Mouse (Mus musculus): Measurements from ENCODE around the gene Bin2. TPM values are rescaled to one million over a fixed set of nuclear protein-coding genes. Genes with fewer than 3 reads are reported as not detected.
A peak's percentile ranks its signal among the peaks of the same experiment; 100 is the strongest.
"Not testable (repeated sequence)": the region's sequence is repeated elsewhere in the genome, so short reads cannot be mapped to it uniquely, and the experiment has no call there.

The Bin2 gene
- polyA plus RNA-seq, 1 experiment from 2014 or later, result 3.2 TPM

GRCm38 (mm10) chr15:100614218-100614995 lies 54.9 kb downstream of the Bin2 start:
- H3K9ac ChIP-seq, result peak overlapping the region; percentile 56
- ATAC-seq (replicated peaks; ENCODE audit: low FRiP score), result peak; percentile 55; the same call in 1 of the 2 replicates
- WGBS, result 9% methylated on average over 43 of the region's 43 CpGs
- H3K27me3 ChIP-seq, result no peaks in the 10 kb centered on the region
- peak overlapping the region; percentile 98 for H3K4me3 ChIP-seq (replicated peaks)
- H3K4me2 ChIP-seq, result peak overlapping the region; percentile 90
- H3K9me3 ChIP-seq (replicated peaks), result no peaks in the 10 kb centered on the region
- peak overlapping the region; percentile 99 for H3K27ac ChIP-seq
- peaks cover 26% of the 10 kb centered on the region for H3K36me3 ChIP-seq
- H3K4me1 ChIP-seq, result peaks cover 29% of the 10 kb centered on the region

GRCm38 (mm10) chr15:100613584-100613983 lies 55.8 kb downstream of the Bin2 start:
- H3K9ac ChIP-seq, result no peak overlapping the region
- H3K4me1 ChIP-seq, result peaks cover 29% of the 10 kb centered on the region
- peaks cover 18% of the 10 kb centered on the region for H3K36me3 ChIP-seq
- WGBS, result 9% methylated on average over 16 of the region's 16 CpGs
- ATAC-seq (replicated peaks; ENCODE audit: low FRiP score), result no peak
- H3K4me2 ChIP-seq, result peak overlapping the region; percentile 47
- no peaks in the 10 kb centered on the region for H3K27me3 ChIP-seq
- H3K4me3 ChIP-seq (replicated peaks), result 0 out of 2 replicates have a peak overlapping the region, but pooled peaks have one; percentile 9
- H3K9me3 ChIP-seq (replicated peaks), result no peaks in the 10 kb centered on the region
- no peak overlapping the region for H3K27ac ChIP-seq

- no peak for ATAC-seq (replicated peaks; ENCODE audit: low FRiP score)
- Histone ChIP-seq H3K9me3 (replicated peaks) (no peaks in the 10 kb centered on the region), H3K36me3 (peaks cover 6% of the 10 kb centered on the region; the same call in 1 of the 2 replicates), H3K27me3 (no peaks in the 10 kb centered on the region), H3K27ac (no peak overlapping the region), H3K9ac (no peak overlapping the region), H3K4me2 (no peak overlapping the region), H3K4me3 (replicated peaks) (no peak overlapping the region), H3K4me1 (peaks cover 27% of the 10 kb centered on the region)
- WGBS, result 70% methylated on average over 2 of the region's 2 CpGs
Measured at GRCm38 (mm10) chr15:100612432-100612831, 56.9 kb downstream of the Bin2 start.

- no peaks in the 10 kb centered on the region for H3K9me3 ChIP-seq (replicated peaks)
- no peak overlapping the region for H3K4me2 ChIP-seq
- no peak overlapping the region for H3K27ac ChIP-seq
- WGBS, result 61% methylated on average over 7 of the region's 7 CpGs
- no peaks in the 10 kb centered on the region for H3K27me3 ChIP-seq
- H3K4me3 ChIP-seq (replicated peaks), result no peak overlapping the region
- peaks cover 25% of the 10 kb centered on the region for H3K4me1 ChIP-seq
- H3K9ac ChIP-seq, result no peak overlapping the region
- peaks cover 2% of the 10 kb centered on the region; the same call in 1 of the 2 replicates for H3K36me3 ChIP-seq
- no peak for ATAC-seq (replicated peaks; ENCODE audit: low FRiP score)
Measured at GRCm38 (mm10) chr15:100611951-100612350, 57.4 kb downstream of the Bin2 start.

GRCm38 (mm10) chr15:100606677-100607076 lies 62.7 kb downstream of the Bin2 start:
- not testable (repeated sequence) for H3K9me3 ChIP-seq (replicated peaks); H3K36me3 ChIP-seq; ATAC-seq (replicated peaks; ENCODE audit: low FRiP score); H3K4me3 ChIP-seq (replicated peaks); H3K4me2 ChIP-seq; H3K9ac ChIP-seq; H3K27ac ChIP-seq
- 92% methylated on average over 8 of the region's 8 CpGs for WGBS
- Histone ChIP-seq H3K4me1 (peaks cover 23% of the 10 kb centered on the region), H3K27me3 (peaks cover 12% of the 10 kb centered on the region)

- 46% methylated on average over 3 of the region's 3 CpGs for WGBS
- Histone ChIP-seq H3K27me3 (peaks cover 21% of the 10 kb centered on the region), H3K27ac (peak overlapping the region; percentile 63), H3K4me2 (no peak overlapping the region), H3K4me1 (peaks cover 50% of the 10 kb centered on the region), H3K36me3 (no peaks in the 10 kb centered on the region), H3K9ac (no peak overlapping the region), H3K9me3 (replicated peaks) (no peaks in the 10 kb centered on the region), H3K4me3 (replicated peaks) (no peak overlapping the region)
- no peak for ATAC-seq (replicated peaks; ENCODE audit: low FRiP score)
Measured at GRCm38 (mm10) chr15:100601669-100602068, 67.7 kb downstream of the Bin2 start.

- Histone ChIP-seq H3K9me3 (replicated peaks) (no peaks in the 10 kb centered on the region), H3K27ac (peak overlapping the region; percentile 23; the same call in 1 of the 2 replicates), H3K27me3 (peaks cover 21% of the 10 kb centered on the region), H3K4me2 (peak overlapping the region; percentile 98), H3K4me3 (replicated peaks) (peak overlapping the region; percentile 69), H3K36me3 (no peaks in the 10 kb centered on the region), H3K4me1 (peaks cover 50% of the 10 kb centered on the region), H3K9ac (peak overlapping the region; percentile 70; the same call in 1 of the 2 replicates)
- ATAC-seq (replicated peaks; ENCODE audit: low FRiP score), result no peak
- WGBS, result 22% methylated on average over 21 of the region's 21 CpGs
Measured at GRCm38 (mm10) chr15:100600696-100601272, 68.6 kb downstream of the Bin2 start.

GRCm38 (mm10) chr15:100600047-100600695 lies 69.2 kb downstream of the Bin2 start:
- H3K9ac ChIP-seq, result peak overlapping the region; percentile 70
- WGBS, result 2% methylated on average over 34 of the region's 35 CpGs
- peaks cover 18% of the 10 kb centered on the region for H3K27me3 ChIP-seq
- peak; percentile 65 for ATAC-seq (replicated peaks; ENCODE audit: low FRiP score)
- H3K27ac ChIP-seq, result peak overlapping the region; percentile 80
- H3K4me3 ChIP-seq (replicated peaks), result peak overlapping the region; percentile 69
- H3K4me2 ChIP-seq, result peak overlapping the region; percentile 98
- H3K9me3 ChIP-seq (replicated peaks), result no peaks in the 10 kb centered on the region
- peaks cover 47% of the 10 kb centered on the region for H3K4me1 ChIP-seq
- H3K36me3 ChIP-seq, result no peaks in the 10 kb centered on the region

GRCm38 (mm10) chr15:100599276-100600046 lies 69.9 kb downstream of the Bin2 start, which contains the start of gene Pou6f1:
Gene Pou6f1, minus strand, starts transcription at chr15:100599984.
- Histone ChIP-seq H3K9ac (peak within 1 kb of the TSS; percentile 70), H3K27ac (peak within 1 kb of the TSS; percentile 80), H3K9me3 (replicated peaks) (no peaks in the 10 kb centered on the region), H3K4me3 (replicated peaks) (peak within 1 kb of the TSS; percentile 69), H3K4me1 (peaks cover 41% of the 10 kb centered on the region), H3K27me3 (peaks cover 18% of the 10 kb centered on the region), H3K4me2 (peak within 1 kb of the TSS; percentile 98), H3K36me3 (no peaks in the 10 kb centered on the region)
- ATAC-seq (replicated peaks; ENCODE audit: low FRiP score), result peak; percentile 80
- under 1% methylated on average over 75 of the region's 76 CpGs for WGBS

GRCm38 (mm10) chr15:100598883-100599275 lies 70.5 kb downstream of the Bin2 start:
- H3K27me3 ChIP-seq, result peaks cover 18% of the 10 kb centered on the region
- no peak for ATAC-seq (replicated peaks; ENCODE audit: low FRiP score)
- no peaks in the 10 kb centered on the region for H3K36me3 ChIP-seq
- H3K9me3 ChIP-seq (replicated peaks), result no peaks in the 10 kb centered on the region
- peaks cover 37% of the 10 kb centered on the region for H3K4me1 ChIP-seq
- peak overlapping the region; percentile 98 for H3K4me2 ChIP-seq
- H3K4me3 ChIP-seq (replicated peaks), result peak overlapping the region; percentile 69
- whole genome bisulfite sequencing, result under 1% methylated on average over 12 of the region's 12 CpGs
- H3K27ac ChIP-seq, result peak overlapping the region; percentile 80
- H3K9ac ChIP-seq, result peak overlapping the region; percentile 70

GRCm38 (mm10) chr15:100598287-100598882 lies 71.0 kb downstream of the Bin2 start:
- Histone ChIP-seq H3K4me3 (replicated peaks) (peak overlapping the region; percentile 69), H3K27me3 (peaks cover 13% of the 10 kb centered on the region), H3K9ac (peak overlapping the region; percentile 70), H3K4me2 (peak overlapping the region; percentile 98), H3K9me3 (replicated peaks) (no peaks in the 10 kb centered on the region), H3K4me1 (peaks cover 33% of the 10 kb centered on the region), H3K27ac (peak overlapping the region; percentile 80; the same call in 1 of the 2 replicates), H3K36me3 (no peaks in the 10 kb centered on the region)
- ATAC-seq (replicated peaks; ENCODE audit: low FRiP score), result no peak
- 22% methylated on average over 9 of the region's 9 CpGs for WGBS
